Mouse (Mus musculus) midbrain, embryonic 16.5 days (tissue): ENCODE results near the gene Glul. TPM values are rescaled to one million over a fixed set of nuclear protein-coding genes. Genes with fewer than 3 reads are reported as not detected.

Source experiments
- ATAC-seq: fragments of 200-750 bp; cut with Nextera tagmentation; 2 replicates; pipeline ENCODE4 v1.8.0; 2017; ENCODE audit warnings: moderate TSS enrichment
- H3K27ac ChIP-seq: fragments of 300-500 bp; sonication (generic); 2 replicates; pipeline ENCODE4 v1.5.1; 2014; ENCODE audit warnings: mild to moderate bottlenecking, low read length, mixed read lengths
- H3K27me3 ChIP-seq: fragments of 300-500 bp; sonication (generic); 2 replicates; pipeline ENCODE4 v1.6.1; 2014; ENCODE audit warnings: low read depth, low read length, mixed read lengths; ENCODE audit not compliant: control insufficient read depth, insufficient read depth
- H3K36me3 ChIP-seq: fragments of 300-500 bp; sonication (generic); 2 replicates; pipeline ENCODE4 v1.6.1; 2014; ENCODE audit warnings: mild to moderate bottlenecking, low read length, moderate library complexity, mixed read lengths; ENCODE audit not compliant: control insufficient read depth, insufficient read depth
- H3K4me1 ChIP-seq: fragments of 300-500 bp; sonication (generic); 2 replicates; pipeline ENCODE4 v1.6.1; 2014; ENCODE audit warnings: mild to moderate bottlenecking, low read length, mixed read lengths; ENCODE audit not compliant: control insufficient read depth, insufficient read depth
- H3K4me2 ChIP-seq: fragments of 300-500 bp; sonication (generic); 2 replicates; pipeline ENCODE4 v1.6.1; 2014; ENCODE audit warnings: mild to moderate bottlenecking, low read length, mixed read lengths
- H3K4me3 ChIP-seq: fragments of 300-500 bp; sonication (generic); 2 replicates; pipeline ENCODE4 v1.5.1; 2014; ENCODE audit warnings: low read depth, mild to moderate bottlenecking, low read length, moderate library complexity, mixed read lengths
- H3K9ac ChIP-seq: fragments of 300-500 bp; sonication (generic); 2 replicates; pipeline ENCODE4 v1.6.1; 2014; ENCODE audit warnings: low read depth, low read length, mixed read lengths
- H3K9me3 ChIP-seq: fragments of 300-500 bp; sonication (generic); replicated peaks from 2 replicates; pipeline ENCODE4 v1.6.1; 2014; ENCODE audit warnings: mild to moderate bottlenecking, low read length, mixed read lengths; ENCODE audit not compliant: control insufficient read depth, poor library complexity, severe bottlenecking
- WGBS: fragments of 180-500 bp; shearing (Covaris S2); extraction: QIAGEN DNeasy Blood & Tissue Kit; methylation state at CpG from one replicate; pipeline ENCODE4 v1.1.7; 2014; 5-methylcytosine and 5-hydroxymethylcytosine counted together
- polyA plus RNA-seq: library from polyadenylated mRNA; unstranded; fragments of >200 nt; fragmentation: Nextera tagmentation; extraction: Ambion mirVana; gene quantifications from 2 replicates; pipeline ENCODE4 v1.2.1, GENCODE M21; 2015

Glul gene
- polyA plus RNA-seq, 1 experiment from 2014 or later = 159 TPM

- H3K27ac ChIP-seq = no peak overlapping the region
- H3K4me2 ChIP-seq = no peak overlapping the region
- H3K27me3 ChIP-seq = no peaks in the 10 kb centered on the region
- no peaks in the 10 kb centered on the region for H3K4me1 ChIP-seq
- no peak overlapping the region for H3K9ac ChIP-seq
- no peaks in the 10 kb centered on the region for H3K9me3 ChIP-seq
- ATAC-seq = no peak
- WGBS = 95% methylated on average over 3 of the region's 3 CpGs
- no peak overlapping the region for H3K4me3 ChIP-seq
- H3K36me3 ChIP-seq = no peaks in the 10 kb centered on the region
Observed at GRCm38 (mm10) chr1:153921642-153922041, 21.9 kb downstream of the Glul start.

DNA sequence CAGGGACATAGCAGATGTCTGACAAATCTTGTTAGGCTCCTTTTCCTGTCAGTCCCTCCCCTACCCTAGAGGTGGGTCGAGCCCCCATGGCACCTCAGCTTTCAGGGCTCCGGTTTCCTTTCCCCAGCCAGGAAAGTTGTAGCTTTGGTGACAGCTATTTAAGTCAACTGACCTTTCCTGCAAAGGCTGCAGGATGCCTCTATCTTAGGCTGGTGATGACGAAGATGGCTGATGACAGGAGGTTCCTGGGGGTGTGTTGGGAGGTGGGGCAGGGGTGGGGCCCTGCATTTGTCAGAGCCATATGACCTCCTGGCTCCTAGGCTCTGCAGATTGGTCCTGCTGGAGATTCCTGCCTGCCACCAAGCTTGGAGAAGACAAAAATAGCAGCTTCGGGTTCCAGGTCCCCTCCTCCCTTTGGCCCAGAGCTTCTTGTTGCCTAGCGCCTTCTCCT, 22.9 kb downstream of the Glul start:
- Histone ChIP-seq H3K4me1 (no peaks in the 10 kb centered on the region), H3K4me3 (no peak overlapping the region), H3K36me3 (no peaks in the 10 kb centered on the region), H3K4me2 (no peak overlapping the region), H3K27ac (no peak overlapping the region), H3K27me3 (no peaks in the 10 kb centered on the region), H3K9me3 (no peaks in the 10 kb centered on the region), H3K9ac (no peak overlapping the region)
- ATAC-seq = no peak
- 59% methylated on average over 5 of the region's 5 CpGs for WGBS

DNA sequence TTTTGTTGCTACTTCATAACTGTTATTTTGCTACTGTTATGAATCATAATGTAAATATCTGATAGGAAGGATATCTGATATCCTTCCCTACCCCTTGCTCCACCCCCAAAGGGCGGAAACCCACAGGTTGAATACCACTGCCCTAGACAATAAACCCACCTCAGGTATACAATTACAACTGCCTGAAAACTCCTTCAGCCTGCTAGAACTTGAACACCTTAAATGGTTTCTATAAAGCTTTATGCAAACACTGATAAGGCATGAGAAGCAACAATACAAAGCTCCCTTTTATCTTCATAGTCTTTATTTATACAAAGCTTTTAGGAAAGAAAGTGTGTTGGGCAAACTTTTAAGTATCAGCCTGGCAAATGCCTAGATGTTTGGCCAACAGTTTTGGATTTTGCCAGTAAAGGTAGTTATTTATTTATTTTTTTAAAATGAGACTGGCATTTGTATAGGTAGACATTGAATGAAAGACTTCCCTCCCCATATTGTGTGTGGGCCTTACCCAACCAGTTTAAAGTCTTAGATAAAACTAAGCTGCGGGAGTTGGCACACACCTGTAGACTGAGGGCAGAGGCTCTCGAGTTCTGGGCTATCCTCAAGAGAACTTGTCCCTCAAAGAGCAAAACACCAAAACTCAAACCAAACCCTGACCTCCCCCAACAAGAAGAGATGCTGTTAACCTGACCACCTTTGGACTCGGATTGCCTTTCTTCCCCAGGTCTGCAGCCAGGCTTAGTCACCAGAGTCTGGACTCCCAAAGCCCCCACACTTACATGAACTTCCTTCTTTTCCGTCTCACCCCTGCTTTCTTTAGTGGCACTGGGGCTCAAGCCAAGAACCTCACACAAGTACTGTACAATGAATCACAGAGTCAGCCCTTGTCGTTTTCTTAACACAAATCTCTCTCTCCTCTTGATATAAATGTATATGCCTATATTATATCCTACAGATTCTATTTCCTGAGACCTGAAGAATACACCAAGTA, 24.9 kb downstream of the Glul start:
- H3K4me1 ChIP-seq = no peaks in the 10 kb centered on the region
- WGBS = 90% methylated on average over 6 of the region's 6 CpGs
- no peak overlapping the region for H3K27ac ChIP-seq
- H3K36me3 ChIP-seq = no peaks in the 10 kb centered on the region
- H3K4me2 ChIP-seq = no peak overlapping the region
- no peaks in the 10 kb centered on the region for H3K27me3 ChIP-seq
- no peak overlapping the region for H3K9ac ChIP-seq
- ATAC-seq = no peak
- no peak overlapping the region for H3K4me3 ChIP-seq
- H3K9me3 ChIP-seq = no peaks in the 10 kb centered on the region

DNA sequence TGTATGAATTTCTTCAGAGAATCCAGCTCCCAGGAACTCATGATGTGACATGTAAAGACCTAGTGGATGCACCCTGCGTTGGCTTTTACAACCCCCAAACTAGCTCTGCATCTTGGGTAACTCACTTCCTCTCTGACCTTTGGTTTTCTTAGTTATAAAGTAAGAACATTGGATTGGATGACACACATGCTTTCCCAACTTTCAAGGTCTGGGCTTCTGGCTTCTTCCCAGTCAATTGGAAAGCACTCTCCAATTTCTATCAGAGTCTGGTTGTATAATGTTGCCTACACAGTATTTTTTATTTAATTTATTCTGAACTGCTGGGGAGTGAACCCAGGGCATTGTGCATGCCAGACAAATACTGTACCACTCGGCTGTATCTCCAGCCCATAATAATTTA, 30.7 kb downstream of the Glul start:
- H3K27me3 ChIP-seq = no peaks in the 10 kb centered on the region
- no peaks in the 10 kb centered on the region for H3K4me1 ChIP-seq
- no peak overlapping the region for H3K9ac ChIP-seq
- H3K36me3 ChIP-seq = no peaks in the 10 kb centered on the region
- 90% methylated on average over 2 of the region's 2 CpGs for WGBS
- no peak overlapping the region for H3K4me2 ChIP-seq
- H3K27ac ChIP-seq = no peak overlapping the region
- H3K4me3 ChIP-seq = no peak overlapping the region
- no peaks in the 10 kb centered on the region for H3K9me3 ChIP-seq
- no peak for ATAC-seq

DNA sequence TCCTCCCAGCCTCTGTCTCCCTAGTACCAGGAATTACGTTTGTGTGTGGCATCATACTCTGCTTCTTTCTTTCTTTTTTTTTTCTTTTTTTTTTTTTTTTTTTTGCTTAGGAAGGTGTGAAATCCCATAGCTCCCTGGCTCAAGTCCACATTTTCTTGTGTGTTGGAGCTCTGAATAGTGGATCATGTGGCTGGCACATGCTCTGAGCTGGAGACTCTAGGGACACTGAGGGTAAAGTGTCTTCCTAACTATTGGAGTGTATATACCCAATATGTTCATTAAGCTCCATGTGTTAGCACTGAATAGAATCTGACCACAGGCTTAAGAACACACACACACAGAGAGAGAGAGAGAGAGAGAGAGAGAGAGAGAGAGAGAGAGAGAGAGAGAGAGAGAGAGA, 34.0 kb downstream of the Glul start:
- H3K27me3 ChIP-seq = no peaks in the 10 kb centered on the region
- no peaks in the 10 kb centered on the region for H3K36me3 ChIP-seq
- no peak for ATAC-seq
- no peak overlapping the region for H3K4me3 ChIP-seq
- H3K27ac ChIP-seq = no peak overlapping the region
- H3K4me2 ChIP-seq = no peak overlapping the region
- H3K9me3 ChIP-seq = no peaks in the 10 kb centered on the region
- H3K9ac ChIP-seq = no peak overlapping the region
- 61% methylated on average over 1 of the region's 1 CpGs for WGBS
- no peaks in the 10 kb centered on the region for H3K4me1 ChIP-seq

DNA sequence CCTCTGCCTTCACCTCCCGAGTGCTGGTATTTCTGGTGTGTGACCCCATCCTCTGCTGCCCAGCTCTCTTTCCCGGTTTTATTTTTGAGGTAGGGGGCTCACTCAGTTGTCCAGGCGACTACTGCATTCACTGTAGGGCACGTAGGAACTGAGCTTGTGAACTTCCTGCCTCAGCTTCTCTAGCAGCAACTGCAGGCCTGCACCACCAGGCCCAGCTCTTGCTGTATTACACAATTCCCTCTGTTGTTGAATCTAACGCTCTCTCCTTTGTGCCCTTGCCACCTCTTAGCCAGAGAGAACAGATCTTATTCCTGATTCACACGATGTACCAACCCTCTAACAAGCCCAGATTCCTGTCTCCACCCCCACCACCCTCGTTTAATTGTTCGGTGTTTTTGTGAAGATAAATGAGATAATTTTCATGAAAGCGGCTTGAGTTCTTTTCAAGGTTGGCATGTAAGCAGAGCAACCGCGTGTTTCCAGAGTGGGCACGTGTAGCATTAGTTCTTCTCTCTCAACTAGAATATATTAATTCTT, 36.2 kb downstream of the Glul start:
- WGBS = 72% methylated on average over 12 of the region's 12 CpGs
- H3K9ac ChIP-seq = no peak overlapping the region
- H3K27ac ChIP-seq = no peak overlapping the region
- no peak overlapping the region for H3K4me2 ChIP-seq
- H3K4me3 ChIP-seq = no peak overlapping the region
- H3K4me1 ChIP-seq = no peaks in the 10 kb centered on the region
- no peaks in the 10 kb centered on the region for H3K9me3 ChIP-seq
- no peaks in the 10 kb centered on the region for H3K36me3 ChIP-seq
- no peak for ATAC-seq
- H3K27me3 ChIP-seq = no peaks in the 10 kb centered on the region

DNA sequence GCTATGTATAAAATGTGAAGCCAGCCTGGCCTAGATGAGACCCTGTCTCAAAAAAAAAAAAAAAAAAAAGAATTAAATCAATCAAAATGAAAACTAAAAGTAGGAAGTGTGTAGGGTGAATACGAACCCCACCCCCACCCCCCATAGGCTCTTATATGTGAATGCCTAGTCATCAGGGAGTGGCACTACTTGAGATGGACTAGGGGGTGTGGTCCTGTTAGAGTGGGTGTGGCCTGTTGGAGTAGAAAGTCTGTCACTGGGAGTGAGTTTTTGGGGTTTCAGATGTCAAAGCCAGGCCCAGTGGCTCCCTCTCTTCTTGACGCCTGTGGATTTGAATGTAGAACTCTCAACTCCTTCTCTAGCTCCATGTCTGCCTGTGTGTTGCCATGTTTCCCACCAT, 37.3 kb downstream of the Glul start:
- 97% methylated on average over 2 of the region's 2 CpGs for WGBS

DNA sequence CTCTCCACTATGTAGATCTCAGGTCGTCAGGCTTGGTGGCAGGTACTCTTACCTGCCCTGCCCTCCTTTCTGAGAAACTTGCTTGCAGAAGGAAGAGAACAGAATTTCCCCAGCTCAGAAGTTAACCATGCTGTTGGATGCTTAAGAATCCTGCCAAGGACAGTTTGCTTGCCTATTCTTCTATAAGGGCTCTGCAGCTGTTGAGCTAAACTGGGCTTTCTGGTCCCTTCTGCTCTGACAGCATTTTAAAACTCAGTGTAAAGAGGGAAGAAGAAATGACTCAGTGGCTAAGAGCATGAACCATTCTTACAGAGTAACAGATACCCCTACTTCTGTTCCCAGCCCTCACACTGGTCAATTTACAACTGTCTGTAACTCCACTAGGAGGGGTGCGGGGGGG, 41.2 kb downstream of the Glul start:
- H3K4me1 ChIP-seq = no peaks in the 10 kb centered on the region
- H3K4me3 ChIP-seq = no peak overlapping the region
- H3K36me3 ChIP-seq = no peaks in the 10 kb centered on the region
- ATAC-seq = no peak
- no peaks in the 10 kb centered on the region for H3K9me3 ChIP-seq
- no peaks in the 10 kb centered on the region for H3K27me3 ChIP-seq
- H3K9ac ChIP-seq = no peak overlapping the region
- 94% methylated on average over 2 of the region's 2 CpGs for WGBS
- H3K27ac ChIP-seq = no peak overlapping the region
- H3K4me2 ChIP-seq = no peak overlapping the region

More for the DNA sequence above, 37.3 kb downstream of the Glul start:
- Histone ChIP-seq H3K4me2 (no peak overlapping the region), H3K9ac (no peak overlapping the region), H3K27ac (no peak overlapping the region), H3K4me1 (no peaks in the 10 kb centered on the region), H3K4me3 (no peak overlapping the region), H3K36me3 (no peaks in the 10 kb centered on the region), H3K27me3 (no peaks in the 10 kb centered on the region), H3K9me3 (no peaks in the 10 kb centered on the region)
- ATAC-seq = no peak

GRCm38 (mm10) chr1:153945181-153945580, 45.4 kb downstream of the Glul start:
- H3K4me1 ChIP-seq = no peaks in the 10 kb centered on the region
- no peak overlapping the region for H3K4me3 ChIP-seq
- no peaks in the 10 kb centered on the region for H3K9me3 ChIP-seq
- WGBS = 72% methylated on average over 5 of the region's 5 CpGs
- H3K27ac ChIP-seq = no peak overlapping the region
- no peaks in the 10 kb centered on the region for H3K36me3 ChIP-seq
- no peak overlapping the region for H3K4me2 ChIP-seq
- no peak for ATAC-seq
- no peaks in the 10 kb centered on the region for H3K27me3 ChIP-seq
- no peak overlapping the region for H3K9ac ChIP-seq
